Mouse (Mus musculus) G1E (cell line): ENCODE results near the gene Atmin. TPM values are rescaled to one million over a fixed set of nuclear protein-coding genes. Genes with fewer than 3 reads are reported as not detected.

Experiments used
- ATAC-seq: 2 replicates; pipeline ENCODE4 v1.8.0; 2016; ENCODE audit warnings: mild to moderate bottlenecking; ENCODE audit not compliant: insufficient number of reproducible peaks, poor library complexity, low FRiP score, severe bottlenecking; ENCODE audit errors: extremely low read depth
- DNase-seq: peaks from one replicate; pipeline ENCODE4 v3.0.0; 2012; ENCODE audit warnings: low spot score
- H3K27me3 ChIP-seq: 2 replicates; pipeline ENCODE4 v1.6.1; 2012; ENCODE audit warnings: mild to moderate bottlenecking, low read length, inconsistent platforms; ENCODE audit not compliant: insufficient read depth
- H3K36me3 ChIP-seq: replicated peaks from 2 replicates; pipeline ENCODE3; 2012; ENCODE audit warnings: mild to moderate bottlenecking, inconsistent platforms
- H3K4me1 ChIP-seq: 2 replicates; pipeline ENCODE4 v1.6.1; 2012; ENCODE audit warnings: low read depth, low read length, inconsistent platforms, mixed read lengths; ENCODE audit not compliant: insufficient read depth
- H3K4me3 ChIP-seq: 2 replicates; pipeline ENCODE4 v1.5.1; 2012; ENCODE audit warnings: low read depth, mild to moderate bottlenecking, inconsistent platforms, low read length, moderate library complexity, mixed read lengths
- H3K9me3 ChIP-seq: replicated peaks from 2 replicates; pipeline ENCODE4 v1.6.1; 2012; ENCODE audit warnings: inconsistent platforms
- CTCF ChIP-seq: IDR thresholded peaks from 2 replicates; pipeline ENCODE4 v1.5.1; 2012; ENCODE audit warnings: low read depth, low read length, inconsistent platforms, mixed read lengths
- GATA1 ChIP-seq: IDR thresholded peaks from 2 replicates; pipeline ENCODE4 v1.6.1; 2012; ENCODE audit warnings: borderline replicate concordance, low read length, inconsistent platforms, mixed read lengths
- GATA2 ChIP-seq: IDR thresholded peaks from 2 replicates; pipeline ENCODE4 v1.6.1; 2012; ENCODE audit warnings: low read depth, low read length, inconsistent platforms, borderline replicate concordance
- POLR2AphosphoS5 ChIP-seq: IDR thresholded peaks from 2 replicates; pipeline ENCODE4 v1.6.1; 2012; ENCODE audit warnings: low read depth, low read length, inconsistent platforms; ENCODE audit not compliant: insufficient replicate concordance
- TAL1 ChIP-seq: conservative IDR thresholded peaks from 2 replicates; pipeline ENCODE4 v1.6.1; 2012; ENCODE audit warnings: low read depth, low read length, inconsistent platforms, mixed read lengths
- polyA plus RNA-seq: library from polyadenylated mRNA; stranded (reverse); fragments of >175 nt; gene quantifications from 2 replicates; pipeline ENCODE4 v1.2.3, GENCODE M21; 2012
- total RNA-seq, 2 experiments: library from RNA; stranded (forward) in 1 of 2; stranded (reverse) in 1 of 2; fragments of 200-1000 nt in 1 of 2; fragments of >200 nt in 1 of 2; fragmentation: Nextera tagmentation in 1 of 2; gene quantifications; 2 replicates each; pipeline ENCODE4 v1.2.3; 2014 to 2017

Gene Atmin
- total and polyA plus RNA-seq, 3 experiments: 13.7 to 39.1 (median 18.2) TPM

GRCm38 (mm10) chr8:116946851-116947250 lies 3.7 kb downstream of the Atmin start:
- Histone ChIP-seq H3K36me3 (peaks cover 57% of the 10 kb centered on the region), H3K4me1 (peaks cover 71% of the 10 kb centered on the region), H3K4me3 (no peak overlapping the region; the same call in 1 of the 2 replicates), H3K9me3 (no peaks in the 10 kb centered on the region), H3K27me3 (no peaks in the 10 kb centered on the region)
- DNase-seq: no peak
- TF ChIP-seq GATA2 (no peak), CTCF (no peak), POLR2AphosphoS5 (no peak), GATA1 (no peak), TAL1 (no peak)
- no peak for ATAC-seq

GRCm38 (mm10) chr8:116947589-116947988 lies 4.4 kb downstream of the Atmin start:
- TF ChIP-seq TAL1 (no peak), GATA1 (no peak), GATA2 (no peak), POLR2AphosphoS5 (no peak), CTCF (no peak)
- Histone ChIP-seq H3K27me3 (no peaks in the 10 kb centered on the region), H3K4me3 (peak overlapping the region; percentile 55; the same call in 1 of the 2 replicates), H3K4me1 (peaks cover 75% of the 10 kb centered on the region), H3K36me3 (peaks cover 58% of the 10 kb centered on the region), H3K9me3 (no peaks in the 10 kb centered on the region)
- DNase-seq (peak; percentile 52), ATAC-seq (peak; percentile 43)

GRCm38 (mm10) chr8:116951369-116951768 lies 8.2 kb downstream of the Atmin start:
- peaks cover 79% of the 10 kb centered on the region for H3K36me3 ChIP-seq

GRCm38 (mm10) chr8:116951778-116952177 lies 8.6 kb downstream of the Atmin start:
- Histone ChIP-seq H3K4me1 (peaks cover 44% of the 10 kb centered on the region), H3K4me3 (no peak overlapping the region), H3K9me3 (no peaks in the 10 kb centered on the region), H3K36me3 (peaks cover 79% of the 10 kb centered on the region), H3K27me3 (no peaks in the 10 kb centered on the region)
- no peak for DNase-seq
- no peak for ATAC-seq
- TF ChIP-seq GATA1: no peak
- TF ChIP-seq CTCF: no peak
- no peak for TF ChIP-seq POLR2AphosphoS5
- no peak for TF ChIP-seq TAL1
- no peak for TF ChIP-seq GATA2

More at GRCm38 (mm10) chr8:116951369-116951768, 8.2 kb downstream of the Atmin start:
- DNase-seq (no peak), ATAC-seq (no peak)
- H3K4me3 ChIP-seq: no peak overlapping the region
- no peaks in the 10 kb centered on the region for H3K9me3 ChIP-seq
- no peaks in the 10 kb centered on the region for H3K27me3 ChIP-seq
- TF ChIP-seq CTCF (no peak), GATA2 (no peak), POLR2AphosphoS5 (no peak), GATA1 (no peak), TAL1 (no peak)
- peaks cover 48% of the 10 kb centered on the region for H3K4me1 ChIP-seq

- Histone ChIP-seq H3K4me1 (peaks cover 40% of the 10 kb centered on the region), H3K27me3 (no peaks in the 10 kb centered on the region), H3K9me3 (no peaks in the 10 kb centered on the region), H3K4me3 (no peak overlapping the region), H3K36me3 (peaks cover 82% of the 10 kb centered on the region)
- no peak for TF ChIP-seq TAL1
- TF ChIP-seq POLR2AphosphoS5: no peak
- TF ChIP-seq CTCF: no peak
- DNase-seq (no peak), ATAC-seq (no peak)
Measured at GRCm38 (mm10) chr8:116952428-116952827, 9.2 kb downstream of the Atmin start.

GRCm38 (mm10) chr8:116954415-116954814 lies 11.2 kb downstream of the Atmin start:
- TF ChIP-seq TAL1: no peak
- TF ChIP-seq GATA1: no peak
- no peak for TF ChIP-seq CTCF
- no peak for TF ChIP-seq GATA2
- no peak for TF ChIP-seq POLR2AphosphoS5
- ATAC-seq: no peak
- peaks cover 89% of the 10 kb centered on the region for H3K36me3 ChIP-seq
- H3K9me3 ChIP-seq: no peaks in the 10 kb centered on the region
- H3K4me1 ChIP-seq: peaks cover 35% of the 10 kb centered on the region
- no peaks in the 10 kb centered on the region for H3K27me3 ChIP-seq
- H3K4me3 ChIP-seq: no peak overlapping the region
- no peak for DNase-seq

GRCm38 (mm10) chr8:116969531-116969930 lies 26.3 kb downstream of the Atmin start:
- no peak overlapping the region for H3K4me3 ChIP-seq
- no peaks in the 10 kb centered on the region for H3K9me3 ChIP-seq
- TF ChIP-seq GATA1 (no peak), TAL1 (no peak), GATA2 (no peak), POLR2AphosphoS5 (no peak), CTCF (no peak)
- H3K4me1 ChIP-seq: 0 out of 2 replicates have a peak, but pooled peaks cover 4% of the 10 kb centered on the region
- DNase-seq (no peak), ATAC-seq (no peak)
- no peaks in the 10 kb centered on the region for H3K36me3 ChIP-seq
- H3K27me3 ChIP-seq: peaks cover 25% of the 10 kb centered on the region
